Mouse (Mus musculus) ovary, postnatal 14 days (tissue): ENCODE results near the gene Cacfd1.

Experiments
- DNase-seq: peaks from one replicate; pipeline ENCODE4 v3.0.0; 2022; ENCODE audit warnings: low spot score

Cacfd1 gene

DNA sequence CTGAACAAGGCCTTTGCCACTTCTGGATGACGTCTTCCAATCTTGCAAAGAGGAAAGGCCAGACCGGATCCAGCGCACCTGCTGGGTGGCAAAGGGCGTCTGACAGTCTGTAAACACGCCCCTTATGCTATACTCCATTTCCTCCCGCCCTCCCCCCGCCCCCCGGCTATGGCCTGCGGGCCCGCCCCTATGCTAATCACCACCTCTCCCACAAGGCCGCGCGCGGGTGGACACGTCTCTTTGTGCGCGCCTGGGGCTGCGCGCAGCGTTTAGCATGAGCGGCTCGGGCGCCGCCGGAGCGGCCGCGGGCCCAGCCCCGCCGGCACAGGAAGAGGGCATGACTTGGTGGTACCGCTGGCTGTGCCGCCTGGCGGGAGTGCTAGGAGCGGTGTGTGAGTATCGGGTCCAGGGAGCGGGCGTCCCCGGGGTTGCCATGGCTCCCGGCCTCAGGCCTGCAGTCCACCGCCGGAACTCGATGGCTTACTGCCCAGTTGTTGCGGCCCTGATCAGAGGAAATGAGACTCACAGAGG, at the start of gene Cacfd1:
Gene Cacfd1 (plus strand): TSS at position 213 of the 531 bp plus-strand sequence.
- DNase-seq: peak; percentile 79

DNA sequence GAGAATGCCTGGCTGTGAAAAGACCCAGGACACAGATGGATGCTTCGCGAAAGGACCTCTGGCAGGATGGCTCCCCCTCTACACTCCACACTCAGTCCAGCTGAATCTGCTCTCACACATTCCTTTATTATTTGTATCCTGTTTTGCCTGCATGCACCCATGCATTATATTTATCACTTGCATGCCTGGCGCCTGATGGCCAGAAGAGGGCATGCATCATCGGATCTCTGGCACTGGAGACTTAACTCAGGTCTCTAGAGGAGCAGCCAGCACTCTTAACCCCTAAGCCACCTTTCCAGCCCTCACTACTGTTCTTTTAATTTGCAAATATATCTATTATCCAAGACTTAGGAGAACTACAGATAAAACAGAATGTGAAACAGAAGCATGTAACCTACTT, 49.0 kb upstream of the Cacfd1 start:
- DNase-seq: no peak

DNA sequence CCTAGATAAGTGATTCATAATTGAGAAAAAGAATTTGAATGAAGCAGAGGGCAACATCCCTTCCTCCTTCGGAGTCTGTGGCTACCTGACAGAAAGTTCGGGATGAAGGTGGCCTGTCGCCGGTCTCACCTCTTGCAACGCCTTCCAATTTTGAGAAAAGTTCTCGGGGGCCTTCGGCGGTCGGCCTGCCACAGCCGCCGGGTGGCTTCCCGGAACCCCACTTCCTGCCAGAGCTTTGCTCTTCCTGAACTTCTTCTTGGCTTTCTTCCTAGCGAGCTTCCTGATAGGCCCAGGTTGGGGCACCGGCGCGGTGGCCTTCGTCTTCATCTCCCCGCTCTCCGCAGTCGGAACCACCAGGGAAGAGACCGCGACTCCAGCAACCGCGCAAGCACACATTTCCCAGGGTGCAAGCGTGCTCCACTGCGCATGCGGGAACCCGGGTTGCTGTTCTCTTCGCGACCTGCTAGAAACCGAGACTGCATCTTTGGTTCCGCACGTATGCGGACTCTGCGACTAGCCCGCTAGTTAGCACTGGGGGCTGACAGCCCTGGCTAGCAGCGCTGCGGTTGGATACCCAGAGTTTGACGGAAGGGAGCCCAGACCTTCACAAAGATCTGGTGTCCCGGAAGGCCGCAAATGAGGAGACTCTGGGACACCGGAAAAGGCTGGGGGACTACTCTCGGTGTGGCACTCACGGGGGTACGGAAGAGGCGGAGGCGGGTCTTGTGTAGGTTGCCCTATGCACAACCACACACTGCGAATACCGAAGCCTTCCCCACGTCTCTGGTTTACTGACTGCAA, 45.6 kb upstream of the Cacfd1 start, which contains the start of gene Rexo4:
Gene Rexo4 (minus strand): TSS at position 464 of the 801 bp plus-strand sequence.
- DNase-seq: peak; percentile 90

GRCm38 (mm10) chr2:26964724-26965370, 44.9 kb upstream of the Cacfd1 start:
- no peak for DNase-seq

DNA sequence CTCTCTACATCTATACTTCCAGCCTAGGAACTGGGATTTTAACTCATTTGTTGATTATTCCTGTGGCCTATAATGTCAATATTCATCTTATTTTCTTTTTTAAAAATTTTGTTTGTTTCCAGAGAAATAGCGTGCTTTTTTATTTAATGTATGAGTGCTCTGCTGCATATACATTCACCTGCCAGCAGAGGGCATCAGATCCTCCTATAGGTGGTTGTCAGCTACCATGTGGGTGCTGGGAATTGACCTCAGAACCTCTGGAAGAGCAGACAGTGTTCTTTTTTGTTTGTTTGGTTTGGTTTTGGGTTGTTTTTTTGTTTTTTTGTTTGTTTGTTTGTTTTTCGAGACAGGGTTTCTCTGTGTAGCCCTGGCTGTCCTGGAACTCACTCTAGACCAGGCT, 42.5 kb upstream of the Cacfd1 start:
- no peak for DNase-seq

GRCm38 (mm10) chr2:26973116-26973515, 36.6 kb upstream of the Cacfd1 start, which contains the start of gene Adamts13:
Gene Adamts13, plus strand, starts transcription at chr2:26973416.
- no peak for DNase-seq

DNA sequence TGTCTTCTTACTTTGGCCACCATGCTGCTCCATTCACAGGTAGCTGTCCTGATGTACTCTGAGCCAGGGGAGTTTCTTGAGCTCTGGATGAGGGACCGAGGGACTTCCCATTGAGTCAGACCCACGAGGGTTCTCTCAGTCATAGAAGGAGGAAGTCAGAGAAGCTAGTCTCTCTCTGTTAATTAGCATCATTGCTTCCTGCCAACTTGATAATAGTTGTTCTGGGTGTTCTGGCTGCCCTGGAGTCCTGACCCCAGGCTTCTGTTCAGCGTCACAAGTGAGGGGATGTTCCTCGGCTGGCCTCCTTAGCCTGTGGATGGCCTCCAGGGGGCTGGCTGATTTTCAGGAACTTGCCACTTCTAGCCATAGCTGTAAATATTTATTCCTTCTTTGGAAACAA, 35.8 kb upstream of the Cacfd1 start:
- DNase-seq: no peak

- no peak for DNase-seq
These were observed 29.4 kb upstream of the Cacfd1 start for GRCm38 (mm10) chr2:26980361-26980760.

GRCm38 (mm10) chr2:26984179-26984578, 25.5 kb upstream of the Cacfd1 start:
- DNase-seq: no peak

- DNase-seq: no peak
These were observed 25.1 kb upstream of the Cacfd1 start for GRCm38 (mm10) chr2:26984640-26985039.

DNA sequence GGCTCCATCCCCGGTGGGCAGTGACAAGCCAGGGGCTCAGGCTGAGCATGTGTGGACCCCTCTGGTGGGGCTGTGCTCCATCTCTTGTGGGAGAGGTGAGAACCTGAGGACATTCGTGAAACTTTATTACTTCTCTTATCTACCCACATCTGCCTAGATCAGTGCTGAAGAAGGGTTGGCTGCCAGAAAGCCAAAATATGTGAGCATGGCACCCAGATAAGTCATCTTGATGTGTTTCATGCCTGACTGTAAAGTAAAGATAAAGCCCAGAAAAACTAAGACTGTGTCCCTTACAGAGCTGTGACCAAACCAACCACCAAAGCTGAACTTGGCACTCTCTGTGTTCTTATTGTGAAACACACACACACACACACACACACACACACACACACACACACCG, 15.8 kb upstream of the Cacfd1 start:
- no peak for DNase-seq

- no peak for DNase-seq
These were observed 12.2 kb upstream of the Cacfd1 start for GRCm38 (mm10) chr2:26997498-26997897.

- DNase-seq: no peak
These were observed 11.7 kb upstream of the Cacfd1 start for GRCm38 (mm10) chr2:26997993-26998392.

GRCm38 (mm10) chr2:27006255-27006654, 3.5 kb upstream of the Cacfd1 start:
- no peak for DNase-seq

GRCm38 (mm10) chr2:27007701-27008100, 2.0 kb upstream of the Cacfd1 start:
- DNase-seq: no peak

- DNase-seq: peak; percentile 59
These were observed 8.1 kb downstream of the Cacfd1 start for GRCm38 (mm10) chr2:27017802-27018201.

DNA sequence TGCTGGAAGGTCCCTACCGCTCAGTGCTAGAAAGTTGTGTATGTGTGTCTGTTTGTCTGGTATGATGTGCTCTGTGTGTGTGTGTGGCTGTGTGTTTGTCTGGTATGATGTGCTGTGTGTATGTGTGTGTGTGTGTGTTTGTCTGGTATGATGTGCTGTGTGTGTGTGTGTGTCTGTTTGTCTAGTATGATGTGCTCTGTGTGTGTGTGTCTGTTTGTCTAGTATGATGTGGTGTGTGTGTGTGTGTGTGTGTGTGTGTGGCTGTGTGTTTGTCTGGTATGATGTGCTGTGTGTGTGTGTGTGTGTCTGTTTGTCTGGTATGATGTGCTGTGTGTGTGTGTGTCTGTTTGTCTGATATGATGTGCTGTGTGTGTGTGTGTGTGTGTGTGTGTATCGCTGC, 9.8 kb downstream of the Cacfd1 start:
- DNase-seq: no peak

- DNase-seq: no peak
These were observed 11.4 kb downstream of the Cacfd1 start for GRCm38 (mm10) chr2:27021103-27021502.

GRCm38 (mm10) chr2:27022612-27023011, 12.9 kb downstream of the Cacfd1 start:
- DNase-seq: no peak

DNA sequence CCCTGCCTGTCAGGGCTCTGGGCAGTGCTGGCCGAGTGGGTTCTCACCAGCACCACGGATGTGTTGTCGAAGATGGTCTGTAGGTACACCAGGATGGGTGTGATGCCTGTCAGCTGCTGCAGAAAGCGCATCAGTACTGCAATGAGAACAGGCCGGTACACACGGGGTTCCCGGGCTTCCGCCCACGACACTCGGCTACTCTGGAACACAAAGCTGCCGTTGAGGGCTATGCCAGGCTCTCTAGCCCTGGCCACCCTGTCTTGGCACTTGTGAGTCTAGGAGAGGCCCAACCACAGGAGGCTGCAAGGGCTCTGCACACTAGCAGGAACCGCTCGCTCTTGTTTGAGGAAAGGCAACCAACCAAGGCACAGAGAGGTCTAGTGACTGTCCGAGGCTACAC, 14.4 kb downstream of the Cacfd1 start:
- DNase-seq: no peak

GRCm38 (mm10) chr2:27025545-27025944, 15.8 kb downstream of the Cacfd1 start:
- no peak for DNase-seq

DNA sequence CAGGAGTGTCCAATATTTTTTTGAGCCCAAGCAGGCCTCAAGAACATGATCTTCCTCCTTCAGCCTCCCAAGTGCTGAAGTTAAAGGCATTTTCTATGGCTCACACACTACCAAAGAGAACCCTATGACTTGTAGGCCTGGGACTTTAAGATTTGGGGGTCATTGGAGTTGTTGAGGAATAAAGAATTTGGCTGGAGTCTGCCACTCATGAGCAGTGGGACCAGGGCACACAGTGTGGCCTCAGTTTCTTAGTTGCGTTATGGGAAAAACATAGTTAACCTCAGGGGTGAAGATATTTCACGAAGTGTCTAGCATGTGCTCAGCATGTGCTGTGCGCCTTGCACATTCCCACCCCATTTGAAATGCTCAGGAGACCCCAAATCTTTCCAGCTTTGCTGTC, 16.6 kb downstream of the Cacfd1 start:
- no peak for DNase-seq
